Mouse (Mus musculus) neural tube, embryonic 13.5 days (tissue): ENCODE measurements at regions not wholly inside any gene's neighbourhood (a gene's known extent, or its start where the extent isn't known, plus 50 kb on each side); places are given as distances from the start of the nearest gene placed in this dataset.
"Not testable (repeated sequence)": the region's sequence is repeated elsewhere in the genome, so short reads cannot be mapped to it uniquely, and the experiment has no call there.

Experiments used
- ATAC-seq: fragments of 200-750 bp; cut with Nextera tagmentation; 2 replicates; pipeline ENCODE4 v1.8.0; 2017; ENCODE audit warnings: low read depth, mild to moderate bottlenecking, moderate TSS enrichment, moderate library complexity
- H3K27ac ChIP-seq: fragments of 300-500 bp; sonication (generic); replicated peaks from 2 replicates; pipeline ENCODE4 v1.5.1; 2015; ENCODE audit warnings: moderate library complexity, mild to moderate bottlenecking, inconsistent platforms
- H3K27me3 ChIP-seq: fragments of 300-500 bp; sonication (generic); 2 replicates; pipeline ENCODE4 v1.6.1; 2015; ENCODE audit warnings: mild to moderate bottlenecking, inconsistent platforms
- H3K36me3 ChIP-seq: fragments of 300-500 bp; sonication (generic); 2 replicates; pipeline ENCODE4 v1.6.1; 2015; ENCODE audit warnings: mild to moderate bottlenecking, inconsistent platforms
- H3K4me1 ChIP-seq: fragments of 300-500 bp; sonication (generic); replicated peaks from 2 replicates; pipeline ENCODE4 v1.6.1; 2015; ENCODE audit warnings: inconsistent platforms
- H3K4me2 ChIP-seq: fragments of 300-500 bp; sonication (generic); 2 replicates; pipeline ENCODE4 v1.6.1; 2015; ENCODE audit warnings: inconsistent platforms, mild to moderate bottlenecking, moderate library complexity
- H3K4me3 ChIP-seq: fragments of 300-500 bp; sonication (generic); 2 replicates; pipeline ENCODE4 v1.5.1; 2015; ENCODE audit warnings: mild to moderate bottlenecking, inconsistent platforms
- H3K9ac ChIP-seq: fragments of 300-500 bp; sonication (generic); 2 replicates; pipeline ENCODE4 v1.6.1; 2015; ENCODE audit warnings: moderate library complexity, mild to moderate bottlenecking, inconsistent platforms
- H3K9me3 ChIP-seq: fragments of 300-500 bp; sonication (generic); 2 replicates; pipeline ENCODE4 v1.6.1; 2016; ENCODE audit warnings: inconsistent platforms
- WGBS: fragments of 180-500 bp; shearing (Covaris S2); methylation state at CpG from one replicate; pipeline ENCODE4 v1.1.7; 2015; 5-methylcytosine and 5-hydroxymethylcytosine counted together

GRCm38 (mm10) chr17:41264512-41265222 is 329.8 kb upstream of the Cenpq start:
- H3K4me3 ChIP-seq = no peak overlapping the region
- 73% methylated on average over 4 of the region's 4 CpGs for WGBS
- ATAC-seq = no peak
- no peaks in the 10 kb centered on the region for H3K36me3 ChIP-seq
- no peaks in the 10 kb centered on the region for H3K27me3 ChIP-seq
- H3K27ac ChIP-seq = no peak overlapping the region
- H3K9ac ChIP-seq = no peak overlapping the region
- no peak overlapping the region for H3K4me2 ChIP-seq
- no peaks in the 10 kb centered on the region for H3K4me1 ChIP-seq
- no peaks in the 10 kb centered on the region for H3K9me3 ChIP-seq

GRCm38 (mm10) chr17:41261495-41261894 is 326.6 kb upstream of the Cenpq start:
- H3K27me3 ChIP-seq = no peaks in the 10 kb centered on the region
- no peaks in the 10 kb centered on the region for H3K4me1 ChIP-seq
- WGBS = 92% methylated on average over 1 of the region's 1 CpGs
- H3K4me3 ChIP-seq = no peak overlapping the region
- H3K9ac ChIP-seq = no peak overlapping the region
- no peaks in the 10 kb centered on the region for H3K9me3 ChIP-seq
- no peak overlapping the region for H3K4me2 ChIP-seq
- H3K36me3 ChIP-seq = no peaks in the 10 kb centered on the region
- no peak for ATAC-seq
- no peak overlapping the region for H3K27ac ChIP-seq

- H3K9me3 ChIP-seq = no peaks in the 10 kb centered on the region
- WGBS = 63% methylated on average over 2 of the region's 2 CpGs
- H3K4me1 ChIP-seq = no peaks in the 10 kb centered on the region
- no peaks in the 10 kb centered on the region for H3K36me3 ChIP-seq
- no peaks in the 10 kb centered on the region for H3K27me3 ChIP-seq
- no peak overlapping the region for H3K27ac ChIP-seq
- no peak overlapping the region for H3K4me2 ChIP-seq
- no peak overlapping the region for H3K9ac ChIP-seq
- ATAC-seq = no peak
- no peak overlapping the region for H3K4me3 ChIP-seq
Measured at GRCm38 (mm10) chr17:41248406-41248805, 313.6 kb upstream of the Cenpq start.

GRCm38 (mm10) chr17:41227128-41228014 is 292.5 kb upstream of the Cenpq start:
- no peak overlapping the region for H3K9ac ChIP-seq
- H3K27ac ChIP-seq = no peak overlapping the region
- no peaks in the 10 kb centered on the region for H3K4me1 ChIP-seq
- no peak for ATAC-seq
- no peak overlapping the region for H3K4me3 ChIP-seq
- H3K9me3 ChIP-seq = no peaks in the 10 kb centered on the region
- no peak overlapping the region for H3K4me2 ChIP-seq
- WGBS = 73% methylated on average over 3 of the region's 3 CpGs
- no peaks in the 10 kb centered on the region for H3K27me3 ChIP-seq
- H3K36me3 ChIP-seq = no peaks in the 10 kb centered on the region

GRCm38 (mm10) chr17:41216816-41217215 is 282.0 kb upstream of the Cenpq start:
- 93% methylated on average over 1 of the region's 1 CpGs for WGBS
- H3K4me2 ChIP-seq = no peak overlapping the region
- no peaks in the 10 kb centered on the region for H3K36me3 ChIP-seq
- H3K27me3 ChIP-seq = no peaks in the 10 kb centered on the region
- no peak overlapping the region for H3K4me3 ChIP-seq
- H3K27ac ChIP-seq = no peak overlapping the region
- no peaks in the 10 kb centered on the region for H3K4me1 ChIP-seq
- H3K9me3 ChIP-seq = no peaks in the 10 kb centered on the region
- ATAC-seq = no peak
- no peak overlapping the region for H3K9ac ChIP-seq

GRCm38 (mm10) chr17:41199417-41199816 is 264.6 kb upstream of the Cenpq start:
- not testable (repeated sequence) for H3K27ac ChIP-seq, H3K4me1 ChIP-seq, H3K36me3 ChIP-seq, ATAC-seq, H3K9me3 ChIP-seq, H3K27me3 ChIP-seq, H3K9ac ChIP-seq, H3K4me3 ChIP-seq, H3K4me2 ChIP-seq
- 49% methylated on average over 4 of the region's 4 CpGs for WGBS

GRCm38 (mm10) chr17:41190371-41190770 is 255.5 kb upstream of the Cenpq start:
- H3K9me3 ChIP-seq, H3K4me2 ChIP-seq, H3K27me3 ChIP-seq, H3K4me1 ChIP-seq, H3K9ac ChIP-seq, H3K27ac ChIP-seq, H3K36me3 ChIP-seq, H3K4me3 ChIP-seq, ATAC-seq: not testable (repeated sequence)
- 87% methylated on average over 3 of the region's 3 CpGs for WGBS

- not testable (repeated sequence) for H3K27ac ChIP-seq, H3K4me1 ChIP-seq, ATAC-seq, H3K4me3 ChIP-seq, H3K4me2 ChIP-seq, H3K9me3 ChIP-seq, H3K9ac ChIP-seq, H3K27me3 ChIP-seq, H3K36me3 ChIP-seq
- WGBS = 94% methylated on average over 7 of the region's 7 CpGs
Measured at GRCm38 (mm10) chr17:41186691-41187090, 251.8 kb upstream of the Cenpq start.

- no peak overlapping the region for H3K4me2 ChIP-seq
- no peaks in the 10 kb centered on the region for H3K36me3 ChIP-seq
- H3K27ac ChIP-seq = no peak overlapping the region
- no peak for ATAC-seq
- H3K4me1 ChIP-seq = no peaks in the 10 kb centered on the region
- H3K27me3 ChIP-seq = no peaks in the 10 kb centered on the region
- 79% methylated on average over 2 of the region's 2 CpGs for WGBS
- no peak overlapping the region for H3K4me3 ChIP-seq
- H3K9ac ChIP-seq = no peak overlapping the region
- no peaks in the 10 kb centered on the region for H3K9me3 ChIP-seq
Measured at GRCm38 (mm10) chr17:41184751-41185150, 249.9 kb upstream of the Cenpq start.

- ATAC-seq = no peak
- 70% methylated on average over 3 of the region's 3 CpGs for WGBS
- H3K4me2 ChIP-seq = no peak overlapping the region
- no peaks in the 10 kb centered on the region for H3K4me1 ChIP-seq
- H3K27me3 ChIP-seq = no peaks in the 10 kb centered on the region
- H3K27ac ChIP-seq = no peak overlapping the region
- H3K9ac ChIP-seq = no peak overlapping the region
- H3K4me3 ChIP-seq = no peak overlapping the region
- no peaks in the 10 kb centered on the region for H3K9me3 ChIP-seq
- H3K36me3 ChIP-seq = no peaks in the 10 kb centered on the region
Measured at GRCm38 (mm10) chr17:41153736-41154453, 219.0 kb upstream of the Cenpq start.

- Histone ChIP-seq H3K4me2 (no peak overlapping the region), H3K27ac (no peak overlapping the region), H3K9me3 (no peaks in the 10 kb centered on the region), H3K4me3 (no peak overlapping the region), H3K36me3 (no peaks in the 10 kb centered on the region), H3K27me3 (no peaks in the 10 kb centered on the region), H3K9ac (no peak overlapping the region), H3K4me1 (no peaks in the 10 kb centered on the region)
- no peak for ATAC-seq
- WGBS = 54% methylated on average over 2 of the region's 2 CpGs
Measured at GRCm38 (mm10) chr17:41152427-41152826, 217.6 kb upstream of the Cenpq start.

GRCm38 (mm10) chr17:41144523-41144922 is 209.7 kb upstream of the Cenpq start:
- WGBS = 86% methylated on average over 4 of the region's 4 CpGs
- H3K9me3 ChIP-seq = no peaks in the 10 kb centered on the region
- no peak for ATAC-seq
- H3K27me3 ChIP-seq = no peaks in the 10 kb centered on the region
- no peak overlapping the region for H3K27ac ChIP-seq
- no peaks in the 10 kb centered on the region for H3K36me3 ChIP-seq
- H3K4me1 ChIP-seq = no peaks in the 10 kb centered on the region
- H3K4me3 ChIP-seq = no peak overlapping the region
- no peak overlapping the region for H3K4me2 ChIP-seq
- no peak overlapping the region for H3K9ac ChIP-seq
